Mouse (Mus musculus): ENCODE measurements around the gene 2310046K23Rik.

DNA sequence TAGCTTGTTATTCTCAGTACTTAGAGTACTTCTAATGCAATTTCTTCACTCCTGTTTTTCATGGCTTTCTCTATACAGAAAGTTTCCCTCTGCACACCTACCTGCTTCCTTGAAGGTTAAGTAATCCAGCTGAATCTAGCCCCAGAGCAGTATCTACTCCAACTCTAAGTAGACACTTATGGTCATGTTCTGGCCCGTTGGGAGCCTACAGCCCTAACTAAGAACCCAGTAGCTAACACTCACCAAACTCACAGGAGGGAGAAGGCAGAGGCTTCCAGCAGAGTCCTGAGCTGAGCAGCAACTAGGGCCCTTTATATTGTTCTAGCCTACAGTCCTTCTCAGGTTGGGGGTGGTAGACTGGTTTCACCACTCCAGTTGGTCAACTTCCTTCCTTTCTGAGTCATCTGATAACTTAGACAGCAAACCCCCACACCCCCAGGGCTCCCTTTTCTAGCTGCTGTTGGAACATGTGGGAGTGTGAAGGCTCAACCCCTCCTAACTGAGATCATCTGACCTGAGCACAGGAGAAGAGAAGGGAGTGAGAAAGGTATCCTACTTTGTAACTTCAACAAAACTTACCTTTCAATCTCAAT lies 39.2 kb upstream of the 2310046K23Rik start, which contains the start of gene Ivl:
- TF ChIP-seq CTCF (IDR thresholded peaks at IDR 0.05; ENCODE audit: extremely low read depth, insufficient read depth, insufficient read length, insufficient replicate concordance) (no peak), POLR2A (IDR thresholded peaks at IDR 0.05; ENCODE audit: low read depth, low read length) (no peak)
